Comparison of ENCODE assay signal across 7 mouse cellular contexts in genomic region chr2:124651146-124651545, GRCm38 (mm10).
DNase-seq lines count a peak whose midpoint lies in the region; ATAC-seq lines count a peak whose summit lies in the region.

No protein-coding gene starts in this region.

- 0 out of 2 replicates have a peak, but pooled peaks cover 3% of the 10 kb centered on the region for H3K4me1 ChIP-seq in kidney, embryonic 15.5 days

- no peak overlapping the region for H3K4me3 ChIP-seq in kidney, embryonic 15.5 days (replicated peaks)

- H3K27me3 ChIP-seq in kidney, embryonic 15.5 days, result no peaks in the 10 kb centered on the region

- H3K27ac ChIP-seq in kidney, embryonic 15.5 days, result no peak overlapping the region

- H3K36me3 ChIP-seq in kidney, embryonic 15.5 days, result peaks cover 9% of the 10 kb centered on the region

- no peak overlapping the region for H3K9ac ChIP-seq in kidney, embryonic 15.5 days

- no peak overlapping the region for H3K4me2 ChIP-seq in kidney, embryonic 15.5 days

- WGBS in kidney, embryonic 15.5 days, result 86% methylated on average over 5 of the region's 5 CpGs

- peak; percentile 7 for DNase-seq in kidney, adult 9 months
- peak; percentile 14 for DNase-seq in right cerebral cortex, postnatal 14 days
- no peak for DNase-seq in right cerebral cortex, adult 2 months (ENCODE audit: low spot score in 2 of 2)
- peak; percentile 41 for DNase-seq in heart, postnatal 4 days
- peak; percentile 24 for DNase-seq in telencephalon, adult 2 months (ENCODE audit: low read depth, low spot score)
- DNase-seq in cerebellum, adult 11 months, result no peak

- no peaks in the 10 kb centered on the region for H3K9me3 ChIP-seq in kidney, embryonic 15.5 days (replicated peaks)

- ATAC-seq in kidney, embryonic 15.5 days (replicated peaks; ENCODE audit: low FRiP score), result no peak

Comparison
In these comparisons a context has a peak if more than half of its experiments do, and no peak if none do; other contexts are left out.
1. DNase-seq: peak in kidney, adult 9 months (single experiment), right cerebral cortex, postnatal 14 days (single experiment), heart, postnatal 4 days (single experiment) and telencephalon, adult 2 months (single experiment); none in right cerebral cortex, adult 2 months (0 of 2) and cerebellum, adult 11 months (single experiment).